Mouse (Mus musculus) lung, postnatal 0 days (tissue): ENCODE measurements around the gene Zgpat. TPM values are rescaled to one million over a fixed set of nuclear protein-coding genes. Genes with fewer than 3 reads are reported as not detected.

Source experiments
- ATAC-seq: fragments of 200-750 bp; cut with Nextera tagmentation; 2 replicates; pipeline ENCODE4 v1.8.0; 2017; ENCODE audit warnings: moderate library complexity
- DNase-seq: peaks from one replicate; pipeline ENCODE4 v3.0.0-alpha.2; 2016; ENCODE audit warnings: low spot score
- H3K27ac ChIP-seq: fragments of 300-500 bp; sonication (generic); 2 replicates; pipeline ENCODE4 v1.5.1; 2014; ENCODE audit warnings: antibody characterized with exemption, mild to moderate bottlenecking, low read length, mixed read lengths
- H3K27me3 ChIP-seq: fragments of 300-500 bp; sonication (generic); replicated peaks from 2 replicates; pipeline ENCODE4 v1.6.1; 2014; ENCODE audit warnings: low read length, mixed read lengths; ENCODE audit not compliant: insufficient read depth
- H3K36me3 ChIP-seq: fragments of 300-500 bp; sonication (generic); 2 replicates; pipeline ENCODE4 v1.6.1; 2014; ENCODE audit warnings: low read length, mixed read lengths; ENCODE audit not compliant: insufficient read depth
- H3K4me1 ChIP-seq: fragments of 300-500 bp; sonication (generic); 2 replicates; pipeline ENCODE4 v1.6.1; 2014; ENCODE audit warnings: antibody characterized with exemption, low read depth, low read length, mixed read lengths; ENCODE audit not compliant: insufficient read depth
- H3K4me2 ChIP-seq: fragments of 300-500 bp; sonication (generic); replicated peaks from 2 replicates; pipeline ENCODE4 v1.6.1; 2014; ENCODE audit warnings: low read depth, mild to moderate bottlenecking, low read length, moderate library complexity, mixed read lengths
- H3K4me3 ChIP-seq: fragments of 300-500 bp; sonication (generic); 2 replicates; pipeline ENCODE4 v1.5.1; 2014; ENCODE audit warnings: low read depth, low read length
- H3K9ac ChIP-seq: fragments of 300-500 bp; sonication (generic); replicated peaks from 2 replicates; pipeline ENCODE4 v1.6.1; 2014; ENCODE audit warnings: low read depth, mild to moderate bottlenecking
- H3K9me3 ChIP-seq: fragments of 300-500 bp; sonication (generic); 2 replicates; pipeline ENCODE4 v1.6.1; 2016; ENCODE audit warnings: low read length, mixed read lengths
- CTCF ChIP-seq: IDR thresholded peaks from 2 replicates; pipeline ENCODE4 v1.5.1; 2016; ENCODE audit warnings: antibody characterized with exemption, mild to moderate bottlenecking
- EP300 ChIP-seq: IDR thresholded peaks from 2 replicates; pipeline ENCODE4 v1.6.1; 2016; ENCODE audit warnings: antibody characterized with exemption, mild to moderate bottlenecking, control low read depth
- WGBS: fragments of 180-500 bp; shearing (Covaris S2); extraction: QIAGEN DNeasy Blood & Tissue Kit; methylation state at CpG from one replicate; pipeline ENCODE4 v1.1.7; 2014; 5-methylcytosine and 5-hydroxymethylcytosine counted together
- polyA plus RNA-seq: library from polyadenylated mRNA; unstranded; fragments of >200 nt; fragmentation: Nextera tagmentation; extraction: Ambion mirVana; gene quantifications from 2 replicates; pipeline ENCODE4 v1.2.1, GENCODE M21; 2015

Zgpat gene
- polyA plus RNA-seq, 1 experiment from 2014 or later, result 22.9 TPM

GRCm38 (mm10) chr2:181381631-181382306 lies 17.0 kb downstream of the Zgpat start:
- Histone ChIP-seq H3K9ac (no peak overlapping the region), H3K9me3 (no peaks in the 10 kb centered on the region), H3K4me2 (no peak overlapping the region), H3K4me3 (no peak overlapping the region), H3K27ac (no peak overlapping the region), H3K36me3 (peaks cover 28% of the 10 kb centered on the region), H3K4me1 (no peaks in the 10 kb centered on the region; the same call in 1 of the 2 replicates), H3K27me3 (no peaks in the 10 kb centered on the region)
- no peak for DNase-seq
- no peak for ATAC-seq
- TF ChIP-seq EP300 (no peak), CTCF (no peak)
- 89% methylated on average over 6 of the region's 6 CpGs for WGBS

GRCm38 (mm10) chr2:181384463-181384862 lies 19.7 kb downstream of the Zgpat start:
- WGBS, result 55% methylated on average over 7 of the region's 7 CpGs
- no peak overlapping the region for H3K4me2 ChIP-seq
- H3K4me3 ChIP-seq, result no peak overlapping the region
- H3K9ac ChIP-seq, result no peak overlapping the region
- H3K27ac ChIP-seq, result peak overlapping the region; percentile 76
- H3K4me1 ChIP-seq, result no peaks in the 10 kb centered on the region; the same call in 1 of the 2 replicates
- peak; percentile 59 for ATAC-seq
- no peaks in the 10 kb centered on the region for H3K9me3 ChIP-seq
- TF ChIP-seq CTCF (no peak), EP300 (no peak)
- peaks cover 25% of the 10 kb centered on the region for H3K36me3 ChIP-seq
- H3K27me3 ChIP-seq, result no peaks in the 10 kb centered on the region
- peak; percentile 46 for DNase-seq

GRCm38 (mm10) chr2:181384919-181385391 lies 20.2 kb downstream of the Zgpat start:
- H3K27ac ChIP-seq, result peak overlapping the region; percentile 76
- no peaks in the 10 kb centered on the region for H3K9me3 ChIP-seq
- TF ChIP-seq EP300 (peak; percentile 42; the same call in 1 of the 2 replicates), CTCF (no peak)
- 51% methylated on average over 4 of the region's 4 CpGs for WGBS
- ATAC-seq (peak; percentile 93), DNase-seq (peak; percentile 83)
- H3K4me1 ChIP-seq, result no peaks in the 10 kb centered on the region; the same call in 1 of the 2 replicates
- H3K27me3 ChIP-seq, result no peaks in the 10 kb centered on the region
- no peak overlapping the region for H3K9ac ChIP-seq
- peaks cover 20% of the 10 kb centered on the region for H3K36me3 ChIP-seq
- no peak overlapping the region for H3K4me3 ChIP-seq
- no peak overlapping the region for H3K4me2 ChIP-seq

- Histone ChIP-seq H3K4me3 (no peak overlapping the region), H3K9ac (no peak overlapping the region), H3K36me3 (peaks cover 10% of the 10 kb centered on the region; the same call in 1 of the 2 replicates), H3K27me3 (no peaks in the 10 kb centered on the region), H3K27ac (peak overlapping the region; percentile 76; the same call in 1 of the 2 replicates), H3K9me3 (no peaks in the 10 kb centered on the region), H3K4me1 (no peaks in the 10 kb centered on the region; the same call in 1 of the 2 replicates), H3K4me2 (no peak overlapping the region)
- ATAC-seq, result no peak
- TF ChIP-seq EP300 (no peak), CTCF (no peak)
- DNase-seq, result no peak
- WGBS, result 36% methylated on average over 3 of the region's 3 CpGs
Observed at GRCm38 (mm10) chr2:181385885-181386284, 21.2 kb downstream of the Zgpat start.

GRCm38 (mm10) chr2:181386663-181387210 lies 22.0 kb downstream of the Zgpat start:
- H3K36me3 ChIP-seq, result peaks cover 4% of the 10 kb centered on the region; the same call in 1 of the 2 replicates
- H3K9me3 ChIP-seq, result no peaks in the 10 kb centered on the region
- no peaks in the 10 kb centered on the region; the same call in 1 of the 2 replicates for H3K4me1 ChIP-seq
- H3K27me3 ChIP-seq, result no peaks in the 10 kb centered on the region
- 0 out of 2 replicates have a peak overlapping the region, but pooled peaks have one; percentile 22 for H3K27ac ChIP-seq
- no peak overlapping the region for H3K4me3 ChIP-seq
- no peak for DNase-seq
- no peak for ATAC-seq
- H3K4me2 ChIP-seq, result no peak overlapping the region
- TF ChIP-seq EP300, result no peak
- TF ChIP-seq CTCF, result no peak
- 70% methylated on average over 3 of the region's 4 CpGs for WGBS
- H3K9ac ChIP-seq, result no peak overlapping the region

- no peak overlapping the region for H3K27ac ChIP-seq
- WGBS, result 82% methylated on average over 4 of the region's 4 CpGs
- no peaks in the 10 kb centered on the region; the same call in 1 of the 2 replicates for H3K36me3 ChIP-seq
- no peak overlapping the region for H3K9ac ChIP-seq
- no peak overlapping the region for H3K4me3 ChIP-seq
- H3K27me3 ChIP-seq, result no peaks in the 10 kb centered on the region
- DNase-seq (no peak), ATAC-seq (no peak)
- no peaks in the 10 kb centered on the region for H3K9me3 ChIP-seq
- H3K4me1 ChIP-seq, result no peaks in the 10 kb centered on the region; the same call in 1 of the 2 replicates
- TF ChIP-seq EP300 (no peak), CTCF (no peak)
- no peak overlapping the region for H3K4me2 ChIP-seq
Observed at GRCm38 (mm10) chr2:181390136-181390870, 25.6 kb downstream of the Zgpat start.
